Mouse (Mus musculus) olfactory bulb, adult 2 months (tissue): Measurements from ENCODE around the gene Rab11fip4. TPM values are rescaled to one million over a fixed set of nuclear protein-coding genes. Genes with fewer than 3 reads are reported as not detected.

Experiments
- H3K27ac ChIP-seq: fragments of 200-500 bp; 2 replicates; pipeline ENCODE4 v1.5.1; 2012; ENCODE audit warnings: low read depth, low read length; ENCODE audit not compliant: insufficient read depth
- H3K4me1 ChIP-seq: fragments of 200-500 bp; 2 replicates; pipeline ENCODE4 v1.6.1; 2012; ENCODE audit warnings: low read length; ENCODE audit not compliant: control insufficient read depth, insufficient read depth
- H3K4me3 ChIP-seq: fragments of 200-500 bp; 2 replicates; pipeline ENCODE4 v1.5.1; 2012; ENCODE audit warnings: mild to moderate bottlenecking, low read depth, low read length, moderate library complexity; ENCODE audit not compliant: insufficient read depth
- CTCF ChIP-seq: fragments of 200-500 bp; IDR thresholded peaks from 2 replicates; pipeline ENCODE4 v1.5.1; 2012; ENCODE audit warnings: low read depth, mild to moderate bottlenecking, low read length, moderate library complexity; ENCODE audit not compliant: insufficient read depth
- POLR2A ChIP-seq: fragments of 200-500 bp; IDR thresholded peaks from 2 replicates; pipeline ENCODE4 v1.6.1; 2012; ENCODE audit warnings: mild to moderate bottlenecking, low read depth, low read length, moderate library complexity; ENCODE audit not compliant: insufficient read depth
- WGBS: fragments of 180-500 bp; shearing (Covaris S2); methylation state at CpG from one replicate; pipeline ENCODE4 v1.1.7; 2018; 5-methylcytosine and 5-hydroxymethylcytosine counted together
- polyA plus RNA-seq: library from polyadenylated mRNA; stranded (reverse); fragments of >200 nt; gene quantifications from 2 replicates; pipeline ENCODE4 v1.2.4, GENCODE M21; 2012; ENCODE audit warnings: low replicate concordance; ENCODE audit not compliant: missing spikeins, insufficient read depth, insufficient read length

The Rab11fip4 gene
- polyA plus RNA-seq, 1 experiment: 98.8 TPM

DNA sequence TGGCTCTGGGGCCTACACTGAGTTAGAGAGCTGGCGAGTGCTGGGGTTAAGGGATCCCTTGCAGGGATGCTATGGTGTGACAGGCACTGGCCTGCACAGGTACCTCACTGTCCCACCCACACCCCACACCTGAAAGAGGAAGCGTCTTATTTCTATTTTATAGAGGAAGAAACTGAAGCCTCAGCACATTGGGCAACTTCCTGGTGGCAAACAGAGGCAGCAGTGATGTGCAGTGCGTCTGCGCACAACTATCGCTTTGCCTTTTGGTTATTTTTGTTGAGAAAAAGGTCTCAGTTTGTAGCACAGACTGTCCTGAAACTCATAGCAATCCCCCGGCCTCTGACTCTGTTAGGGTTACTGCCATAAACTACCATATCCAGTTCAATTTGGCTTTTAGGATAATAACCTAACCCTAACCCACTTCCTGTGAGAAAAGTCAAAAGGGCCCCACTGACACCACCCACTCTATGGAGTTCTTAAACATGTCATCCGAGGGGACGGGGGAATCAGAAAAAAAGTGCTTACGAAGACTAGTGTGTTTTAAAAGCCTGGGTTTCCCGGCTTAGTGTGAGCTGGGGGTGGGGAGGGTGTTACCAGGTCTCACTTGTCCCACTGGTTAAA, 67.3 kb downstream of the Rab11fip4 start:
- TF ChIP-seq CTCF (no peak), POLR2A (no peak)
- WGBS: 85% methylated on average over 10 of the region's 10 CpGs
- 0 out of 2 replicates have a peak overlapping the region, but pooled peaks have one; percentile 13 for H3K27ac ChIP-seq

GRCm38 (mm10) chr11:79660361-79661205, 69.6 kb downstream of the Rab11fip4 start:
- peaks cover 28% of the 10 kb centered on the region for H3K4me1 ChIP-seq
- H3K4me3 ChIP-seq: peak overlapping the region; percentile 72
- WGBS: 1% methylated on average over 69 of the region's 69 CpGs
- 0 out of 2 replicates have a peak, but pooled peaks have one; percentile 30 for TF ChIP-seq POLR2A
- TF ChIP-seq CTCF: no peak
- H3K27ac ChIP-seq: peak overlapping the region; percentile 90

More for the DNA sequence above, 67.3 kb downstream of the Rab11fip4 start:
- Histone ChIP-seq H3K4me1 (peaks cover 17% of the 10 kb centered on the region), H3K4me3 (no peak overlapping the region)

DNA sequence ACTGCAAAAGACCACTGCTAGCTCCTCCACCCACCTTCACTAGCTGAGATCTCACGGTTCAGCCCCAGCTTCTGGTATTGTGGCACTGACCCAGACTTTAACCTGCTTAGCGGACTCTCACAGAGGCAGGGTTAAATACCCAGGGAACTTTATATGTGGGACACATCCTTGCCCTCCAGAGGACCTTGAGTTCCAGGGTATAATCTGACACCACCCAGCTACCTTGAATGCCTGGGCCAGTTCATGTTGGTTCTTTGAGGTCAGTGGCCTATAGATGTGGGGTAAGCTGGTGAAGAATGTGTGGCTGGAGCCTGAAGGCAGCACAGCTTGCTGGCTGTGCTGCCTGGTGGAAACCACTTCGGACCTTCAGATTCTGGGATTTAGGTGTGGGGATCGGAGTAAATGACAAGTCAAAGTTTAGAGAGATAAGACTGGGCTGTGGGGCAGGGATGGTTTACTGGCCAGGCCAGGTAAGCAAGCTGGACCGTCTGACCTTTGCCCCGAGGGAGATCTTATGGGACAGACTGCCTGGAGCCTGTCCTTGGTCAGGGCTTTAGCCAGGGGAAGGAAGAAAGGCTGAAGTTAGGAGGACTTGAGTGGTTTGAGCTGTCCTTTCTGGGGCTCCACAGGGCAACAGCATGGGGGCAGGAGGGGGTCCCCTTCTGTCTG, 71.0 kb downstream of the Rab11fip4 start:
- WGBS: 50% methylated on average over 6 of the region's 6 CpGs
- Histone ChIP-seq H3K4me3 (peak overlapping the region; percentile 72), H3K27ac (peak overlapping the region; percentile 90), H3K4me1 (peaks cover 40% of the 10 kb centered on the region)
- no peak for TF ChIP-seq POLR2A
- no peak for TF ChIP-seq CTCF

GRCm38 (mm10) chr11:79663158-79663557, 72.1 kb downstream of the Rab11fip4 start:
- peak overlapping the region; percentile 72 for H3K4me3 ChIP-seq
- H3K27ac ChIP-seq: peak overlapping the region; percentile 73
- WGBS: 42% methylated on average over 9 of the region's 9 CpGs
- peaks cover 47% of the 10 kb centered on the region for H3K4me1 ChIP-seq
- no peak for TF ChIP-seq CTCF

DNA sequence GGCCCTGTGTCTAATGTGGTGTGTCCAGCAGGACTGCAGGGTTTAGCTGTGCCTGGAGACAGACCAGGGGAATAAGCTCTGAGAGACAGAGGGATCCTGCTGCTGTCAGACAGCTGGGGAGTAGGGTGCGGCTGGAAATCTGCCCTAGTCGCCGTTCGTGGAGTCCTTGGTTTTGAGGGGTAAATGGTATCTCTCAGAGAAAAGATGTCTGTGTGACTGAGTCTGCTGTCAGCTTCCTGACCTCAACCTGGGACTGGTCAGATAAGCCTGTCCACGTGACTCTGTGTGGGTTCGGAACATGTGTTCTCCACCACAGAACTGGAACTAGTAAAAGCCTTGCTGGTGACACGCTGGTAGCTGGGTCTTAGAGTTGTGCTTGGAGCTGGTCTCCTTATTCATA, 72.6 kb downstream of the Rab11fip4 start:
- H3K4me3 ChIP-seq: peak overlapping the region; percentile 72
- H3K27ac ChIP-seq: peak overlapping the region; percentile 73
- peaks cover 51% of the 10 kb centered on the region for H3K4me1 ChIP-seq
- 42% methylated on average over 7 of the region's 7 CpGs for WGBS
- TF ChIP-seq POLR2A (no peak), CTCF (no peak)

GRCm38 (mm10) chr11:79666544-79666943, 75.5 kb downstream of the Rab11fip4 start:
- TF ChIP-seq CTCF (no peak), POLR2A (no peak)
- peak overlapping the region; percentile 86 for H3K27ac ChIP-seq
- WGBS: 73% methylated on average over 8 of the region's 8 CpGs
- peaks cover 75% of the 10 kb centered on the region for H3K4me1 ChIP-seq
- H3K4me3 ChIP-seq: no peak overlapping the region

GRCm38 (mm10) chr11:79669210-79669609, 78.2 kb downstream of the Rab11fip4 start:
- Histone ChIP-seq H3K4me1 (peaks cover 78% of the 10 kb centered on the region), H3K27ac (peak overlapping the region; percentile 99), H3K4me3 (peak overlapping the region; percentile 6; the same call in 1 of the 2 replicates)
- 13% methylated on average over 6 of the region's 6 CpGs for WGBS
- TF ChIP-seq POLR2A (no peak), CTCF (no peak)

- H3K4me3 ChIP-seq: no peak overlapping the region
- H3K4me1 ChIP-seq: peaks cover 81% of the 10 kb centered on the region
- peak overlapping the region; percentile 99 for H3K27ac ChIP-seq
- TF ChIP-seq CTCF (no peak), POLR2A (no peak)
- WGBS: 36% methylated on average over 3 of the region's 3 CpGs
Observed at GRCm38 (mm10) chr11:79669947-79670346, 78.9 kb downstream of the Rab11fip4 start.

GRCm38 (mm10) chr11:79670411-79670945, 79.5 kb downstream of the Rab11fip4 start:
- peaks cover 85% of the 10 kb centered on the region for H3K4me1 ChIP-seq
- H3K4me3 ChIP-seq: no peak overlapping the region
- WGBS: 12% methylated on average over 7 of the region's 7 CpGs
- TF ChIP-seq CTCF (no peak), POLR2A (no peak)
- peak overlapping the region; percentile 99 for H3K27ac ChIP-seq
